Mouse (Mus musculus): Measurements from ENCODE around the gene Tuba1a. TPM values are rescaled to one million over a fixed set of nuclear protein-coding genes. Genes with fewer than 3 reads are reported as not detected.
A peak's percentile ranks its signal among the peaks of the same experiment; 100 is the strongest.
"Not testable (repeated sequence)": the region's sequence is repeated elsewhere in the genome, so short reads cannot be mapped to it uniquely, and the experiment has no call there.

Gene Tuba1a
- polyA plus RNA-seq, 1 experiment from 2014 or later, result 1,060 TPM

DNA sequence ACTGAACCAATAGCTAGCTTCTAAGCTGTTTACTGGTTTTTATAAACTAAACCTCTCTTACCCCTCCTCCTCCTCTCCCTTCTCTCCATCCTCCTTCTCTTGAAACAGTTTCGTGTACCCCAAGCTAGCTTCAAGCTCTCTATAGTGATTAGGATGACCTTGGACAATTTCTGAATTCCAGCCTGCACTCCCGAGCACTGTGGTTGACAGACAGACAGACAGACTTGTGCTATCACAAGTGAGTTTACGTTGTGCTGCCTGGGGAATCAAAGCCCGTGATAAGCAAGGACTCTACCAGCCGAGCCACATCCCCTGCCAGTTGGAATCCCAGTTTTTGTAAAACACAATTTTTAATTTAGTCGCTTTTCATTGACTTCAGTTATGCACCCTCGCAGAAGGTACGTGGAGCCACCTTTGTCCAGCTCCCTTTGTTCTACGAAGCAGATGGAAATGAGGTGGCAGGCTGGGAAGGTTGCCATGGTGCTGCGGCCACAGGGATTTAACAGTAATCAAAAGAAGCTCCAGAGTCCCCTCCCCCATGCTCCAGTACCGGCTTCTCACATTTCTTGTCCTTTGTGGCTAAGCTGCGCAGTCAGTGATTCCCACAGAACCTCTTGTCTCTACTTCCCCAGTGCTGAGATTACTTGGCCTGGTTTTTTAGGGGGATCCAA, 15.3 kb upstream of the Tuba1a start:
- Histone ChIP-seq H3K27ac (peak overlapping the region; percentile 46), H3K4me1 (peaks cover 25% of the 10 kb centered on the region), H3K27me3 (no peaks in the 10 kb centered on the region), H3K9me3 (no peaks in the 10 kb centered on the region), H3K4me3 (no peak overlapping the region), H3K4me2 (peak overlapping the region; percentile 17), H3K9ac (no peak overlapping the region), H3K36me3 (no peaks in the 10 kb centered on the region)
- ATAC-seq (ENCODE audit: borderline replicate concordance, extremely low read depth, low FRiP score, low TSS enrichment), result peak; percentile 58; the same call in 1 of the 2 replicates
- 15% methylated on average over 12 of the region's 12 CpGs for WGBS

- no peak for ATAC-seq (ENCODE audit: borderline replicate concordance, extremely low read depth, low FRiP score, low TSS enrichment)
- H3K9ac ChIP-seq, result no peak overlapping the region
- peaks cover 5% of the 10 kb centered on the region; the same call in 1 of the 2 replicates for H3K4me1 ChIP-seq
- H3K27me3 ChIP-seq, result no peaks in the 10 kb centered on the region
- no peaks in the 10 kb centered on the region for H3K36me3 ChIP-seq
- H3K27ac ChIP-seq, result no peak overlapping the region
- no peak overlapping the region for H3K4me3 ChIP-seq
- no peak overlapping the region for H3K4me2 ChIP-seq
- WGBS, result 69% methylated on average over 3 of the region's 3 CpGs
- no peaks in the 10 kb centered on the region for H3K9me3 ChIP-seq
Observed at GRCm38 (mm10) chr15:98959531-98959930, 6.0 kb upstream of the Tuba1a start.

DNA sequence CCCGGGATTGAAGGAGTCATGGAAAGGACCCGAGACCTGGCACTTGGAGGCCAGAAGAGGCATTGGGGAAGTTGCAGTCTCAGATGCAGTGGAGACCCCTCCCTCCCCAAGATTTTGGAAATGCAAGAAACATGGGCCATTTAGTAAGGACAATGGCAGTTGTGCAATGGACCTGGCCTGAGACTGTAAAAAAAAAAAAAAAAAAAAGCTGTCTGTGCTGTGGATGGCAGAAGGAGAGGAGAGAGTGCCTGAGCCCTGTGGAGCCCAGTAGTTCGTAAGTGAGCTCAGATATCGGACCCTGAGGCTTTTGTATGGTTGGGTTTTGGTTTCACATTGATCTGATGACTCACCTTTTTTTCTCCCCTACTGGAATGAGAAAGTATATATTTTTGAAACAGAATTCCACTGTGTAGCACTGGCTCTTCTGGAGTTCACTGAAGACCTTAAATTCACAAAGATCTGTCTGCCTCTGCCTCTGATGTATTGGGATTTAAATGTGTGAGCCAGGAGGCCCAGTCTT, 5.5 kb upstream of the Tuba1a start:
- peaks cover 11% of the 10 kb centered on the region; the same call in 1 of the 2 replicates for H3K4me1 ChIP-seq
- WGBS, result 91% methylated on average over 4 of the region's 4 CpGs
- no peak for ATAC-seq (ENCODE audit: borderline replicate concordance, extremely low read depth, low FRiP score, low TSS enrichment)
- no peaks in the 10 kb centered on the region for H3K9me3 ChIP-seq
- no peak overlapping the region for H3K4me2 ChIP-seq
- H3K4me3 ChIP-seq, result no peak overlapping the region
- H3K27me3 ChIP-seq, result no peaks in the 10 kb centered on the region
- no peak overlapping the region for H3K9ac ChIP-seq
- H3K36me3 ChIP-seq, result no peaks in the 10 kb centered on the region
- no peak overlapping the region for H3K27ac ChIP-seq

GRCm38 (mm10) chr15:98957475-98957874, 4.0 kb upstream of the Tuba1a start:
- Histone ChIP-seq H3K4me3 (no peak overlapping the region), H3K4me2 (no peak overlapping the region), H3K4me1 (peaks cover 12% of the 10 kb centered on the region; the same call in 1 of the 2 replicates), H3K27ac (no peak overlapping the region), H3K36me3 (no peaks in the 10 kb centered on the region), H3K9me3 (no peaks in the 10 kb centered on the region), H3K9ac (no peak overlapping the region), H3K27me3 (no peaks in the 10 kb centered on the region)
- WGBS, result 59% methylated on average over 5 of the region's 5 CpGs
- ATAC-seq (ENCODE audit: borderline replicate concordance, extremely low read depth, low FRiP score, low TSS enrichment), result no peak

- Histone ChIP-seq H3K27me3 (no peaks in the 10 kb centered on the region), H3K4me2 (no peak overlapping the region), H3K9me3 (no peaks in the 10 kb centered on the region), H3K27ac (no peak overlapping the region), H3K4me1 (peaks cover 19% of the 10 kb centered on the region), H3K9ac (no peak overlapping the region), H3K4me3 (no peak overlapping the region), H3K36me3 (0 out of 2 replicates have a peak, but pooled peaks cover under 1% of the 10 kb centered on the region)
- WGBS, result 92% methylated on average over 4 of the region's 4 CpGs
- ATAC-seq (ENCODE audit: borderline replicate concordance, extremely low read depth, low FRiP score, low TSS enrichment), result no peak
Observed at GRCm38 (mm10) chr15:98956000-98956399, 2.5 kb upstream of the Tuba1a start.

GRCm38 (mm10) chr15:98955324-98955723, 1.8 kb upstream of the Tuba1a start:
- Histone ChIP-seq H3K9ac (no peak overlapping the region), H3K27me3 (no peaks in the 10 kb centered on the region), H3K4me2 (no peak overlapping the region), H3K4me3 (no peak overlapping the region), H3K36me3 (0 out of 2 replicates have a peak, but pooled peaks cover 3% of the 10 kb centered on the region), H3K27ac (no peak overlapping the region), H3K9me3 (no peaks in the 10 kb centered on the region), H3K4me1 (peaks cover 19% of the 10 kb centered on the region)
- 83% methylated on average over 4 of the region's 4 CpGs for WGBS
- no peak for ATAC-seq (ENCODE audit: borderline replicate concordance, extremely low read depth, low FRiP score, low TSS enrichment)

GRCm38 (mm10) chr15:98954425-98955253, 1.1 kb upstream of the Tuba1a start:
- ATAC-seq (ENCODE audit: borderline replicate concordance, extremely low read depth, low FRiP score, low TSS enrichment), result no peak
- peaks cover 4% of the 10 kb centered on the region; the same call in 1 of the 2 replicates for H3K36me3 ChIP-seq
- 32% methylated on average over 14 of the region's 14 CpGs for WGBS
- no peak overlapping the region for H3K9ac ChIP-seq
- H3K4me1 ChIP-seq, result peaks cover 19% of the 10 kb centered on the region
- peak overlapping the region; percentile 50 for H3K4me2 ChIP-seq
- no peaks in the 10 kb centered on the region for H3K9me3 ChIP-seq
- no peaks in the 10 kb centered on the region for H3K27me3 ChIP-seq
- no peak overlapping the region for H3K4me3 ChIP-seq
- peak overlapping the region; percentile 61 for H3K27ac ChIP-seq

- Histone ChIP-seq H3K27ac (peak overlapping the region; percentile 97), H3K9me3 (no peaks in the 10 kb centered on the region), H3K36me3 (peaks cover 9% of the 10 kb centered on the region; the same call in 1 of the 2 replicates), H3K4me2 (peak overlapping the region; percentile 50), H3K4me3 (peak overlapping the region; percentile 79), H3K9ac (peak overlapping the region; percentile 86), H3K27me3 (no peaks in the 10 kb centered on the region), H3K4me1 (peaks cover 19% of the 10 kb centered on the region)
- under 1% methylated on average over 41 of the region's 41 CpGs for WGBS
- peak; percentile 76 for ATAC-seq (ENCODE audit: borderline replicate concordance, extremely low read depth, low FRiP score, low TSS enrichment)
Observed at GRCm38 (mm10) chr15:98952751-98953400, 627 bp downstream of the Tuba1a start.

DNA sequence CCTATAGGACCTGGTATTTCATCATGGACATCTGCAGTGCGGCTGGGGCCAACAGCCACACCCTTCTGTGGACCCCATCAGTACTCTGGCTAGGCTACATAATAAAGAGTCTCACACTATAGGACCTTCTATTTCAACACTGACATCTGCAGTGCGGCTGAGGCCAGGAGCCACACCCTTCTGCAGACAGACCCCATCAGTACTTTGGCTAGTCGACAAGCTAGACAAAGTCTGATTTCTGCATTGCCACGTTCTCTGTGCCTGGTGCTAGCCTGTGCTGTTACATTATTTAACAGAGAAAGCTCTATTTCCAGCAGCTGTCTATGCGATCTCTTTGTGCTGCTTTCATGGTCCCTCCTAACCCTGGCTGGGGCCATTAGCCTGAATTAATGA, 1.4 kb downstream of the Tuba1a start:
- Histone ChIP-seq H3K9ac (peak overlapping the region; percentile 39), H3K4me1 (peaks cover 19% of the 10 kb centered on the region), H3K4me3 (peak overlapping the region; percentile 79), H3K4me2 (peak overlapping the region; percentile 50), H3K9me3 (no peaks in the 10 kb centered on the region), H3K36me3 (peaks cover 9% of the 10 kb centered on the region; the same call in 1 of the 2 replicates), H3K27ac (peak overlapping the region; percentile 97; the same call in 1 of the 2 replicates), H3K27me3 (no peaks in the 10 kb centered on the region)
- WGBS, result 19% methylated on average over 5 of the region's 5 CpGs
- no peak for ATAC-seq (ENCODE audit: borderline replicate concordance, extremely low read depth, low FRiP score, low TSS enrichment)

DNA sequence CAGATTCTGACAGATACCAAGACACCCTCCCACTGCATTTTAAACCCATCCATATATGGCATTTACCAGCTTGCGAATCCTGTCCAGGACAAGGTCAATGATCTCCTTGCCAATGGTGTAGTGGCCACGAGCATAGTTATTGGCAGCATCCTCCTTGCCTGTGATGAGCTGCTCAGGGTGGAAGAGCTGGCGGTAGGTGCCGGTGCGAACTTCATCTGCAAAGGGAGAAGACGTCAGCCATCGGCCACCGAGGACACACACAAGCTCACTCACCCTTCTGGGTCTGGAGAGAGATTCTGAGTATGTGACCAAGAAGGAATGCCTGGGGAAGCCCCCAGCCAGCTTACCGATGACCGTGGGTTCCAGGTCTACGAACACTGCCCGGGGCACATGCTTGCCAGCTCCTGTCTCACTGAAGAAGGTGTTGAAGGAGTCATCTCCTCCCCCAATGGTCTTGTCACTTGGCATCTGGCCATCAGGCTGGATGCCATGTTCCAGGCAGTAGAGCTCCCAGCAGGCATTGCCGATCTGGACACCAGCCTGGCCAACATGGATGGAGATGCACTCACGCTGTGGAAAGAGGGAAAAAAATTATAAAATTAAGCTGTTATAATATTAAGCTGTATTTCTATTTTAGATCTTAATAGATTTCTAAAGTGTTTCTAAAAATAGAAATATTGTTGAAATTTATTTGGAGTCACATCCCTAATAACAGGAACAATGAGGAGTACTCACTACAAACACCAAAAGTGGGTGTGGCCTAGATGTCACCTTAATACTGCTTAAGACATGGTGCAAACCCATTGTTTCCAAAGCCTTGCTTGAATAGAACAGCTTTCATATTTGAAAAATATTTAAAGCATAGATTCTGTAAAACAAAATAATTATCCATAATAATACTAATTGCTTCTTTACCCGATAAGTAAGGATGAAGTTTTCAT, 2.1 kb downstream of the Tuba1a start:
- WGBS, result 77% methylated on average over 11 of the region's 15 CpGs
- Histone ChIP-seq H3K4me2 (peak overlapping the region; percentile 50), H3K4me1 (peaks cover 19% of the 10 kb centered on the region), H3K4me3 (peak overlapping the region; percentile 79), H3K9ac (peak overlapping the region; percentile 39; the same call in 1 of the 2 replicates)
- H3K27ac ChIP-seq; H3K27me3 ChIP-seq; ATAC-seq (ENCODE audit: borderline replicate concordance, extremely low read depth, low FRiP score, low TSS enrichment); H3K9me3 ChIP-seq; H3K36me3 ChIP-seq: not testable (repeated sequence)

DNA sequence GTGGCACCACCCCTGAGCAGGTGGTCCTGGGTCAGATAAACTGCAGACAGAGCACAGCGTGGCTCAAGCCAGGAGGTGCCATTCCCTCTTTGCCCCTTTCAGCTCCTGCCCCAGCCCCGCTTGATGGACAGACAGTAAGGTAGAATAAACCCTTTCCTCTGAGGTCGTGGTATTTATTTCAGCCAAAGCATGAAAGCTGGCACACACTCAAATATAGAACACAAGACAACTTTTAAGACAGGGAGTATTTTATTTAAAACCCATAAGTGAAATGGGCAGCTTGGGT, 4.0 kb downstream of the Tuba1a start:
- Histone ChIP-seq H3K9ac (no peak overlapping the region), H3K4me1 (peaks cover 14% of the 10 kb centered on the region), H3K27ac (no peak overlapping the region), H3K27me3 (no peaks in the 10 kb centered on the region), H3K36me3 (peaks cover 9% of the 10 kb centered on the region; the same call in 1 of the 2 replicates), H3K9me3 (no peaks in the 10 kb centered on the region), H3K4me3 (no peak overlapping the region), H3K4me2 (no peak overlapping the region)
- ATAC-seq (ENCODE audit: borderline replicate concordance, extremely low read depth, low FRiP score, low TSS enrichment), result no peak
- 63% methylated on average over 3 of the region's 3 CpGs for WGBS

All from lung, embryonic 15.5 days (tissue).